Mouse (Mus musculus) MEL (cell line): ENCODE data around the gene Cyth4. TPM values are rescaled to one million over a fixed set of nuclear protein-coding genes. Genes with fewer than 3 reads are reported as not detected.

ENCODE experiments used
- DNase-seq: peaks from one replicate; pipeline ENCODE4 v3.0.0; 2011; ENCODE audit warnings: low read depth, low spot score
- H3K27ac ChIP-seq: 2 replicates; pipeline ENCODE4 v1.5.1; 2012; ENCODE audit warnings: low read depth, mild to moderate bottlenecking, control low read depth, low read length, moderate library complexity; ENCODE audit not compliant: control insufficient read depth
- H3K27me3 ChIP-seq, 2 experiments: fragments of 150-350 bp in 1 of 2; sonication (generic) in 1 of 2; 2 replicates each; pipeline ENCODE4 v1.6.1; 2012; ENCODE audit warnings: low read length in 2 of 2, mild to moderate bottlenecking in 2 of 2, improper control_type of control experiment in 1 of 2, moderate library complexity in 1 of 2; ENCODE audit not compliant: insufficient read depth in 2 of 2, control insufficient read depth in 1 of 2
- H3K36me3 ChIP-seq, 2 experiments: 2 replicates each; pipeline ENCODE4 v1.6.1; 2012 to 2014; ENCODE audit warnings: low read length in 2 of 2, improper control_type of control experiment in 1 of 2, inconsistent platforms in 1 of 2, mild to moderate bottlenecking in 1 of 2; ENCODE audit not compliant: insufficient read depth in 2 of 2, control insufficient read depth in 1 of 2
- H3K4me1 ChIP-seq, 2 experiments: fragments of 150-350 bp in 1 of 2; sonication (generic) in 1 of 2; 2 replicates each; pipeline ENCODE4 v1.6.1; 2012; ENCODE audit warnings: low read length in 2 of 2, improper control_type of control experiment in 1 of 2, mild to moderate bottlenecking in 1 of 2; ENCODE audit not compliant: insufficient read depth in 2 of 2, control insufficient read depth in 1 of 2
- H3K4me3 ChIP-seq, 2 experiments: fragments of 150-350 bp in 1 of 2; sonication (generic) in 1 of 2; 2 replicates each; pipeline ENCODE4 v1.5.1; 2012; ENCODE audit warnings: low read depth in 2 of 2, low read length in 2 of 2, mild to moderate bottlenecking in 2 of 2, moderate library complexity in 2 of 2, control low read depth in 1 of 2, improper control_type of control experiment in 1 of 2; ENCODE audit not compliant: control insufficient read depth in 1 of 2, insufficient read depth in 1 of 2
- H3K79me2 ChIP-seq: 2 replicates; pipeline ENCODE4 v1.6.1; 2012; ENCODE audit warnings: mild to moderate bottlenecking, low read length, moderate library complexity; ENCODE audit not compliant: control insufficient read depth, poor library complexity, insufficient read depth
- H3K9ac ChIP-seq: 2 replicates; pipeline ENCODE4 v1.6.1; 2012; ENCODE audit warnings: low read depth, mild to moderate bottlenecking, control low read depth, low read length, moderate library complexity; ENCODE audit not compliant: control insufficient read depth, poor library complexity, severe bottlenecking
- H3K9me3 ChIP-seq: fragments of 150-350 bp; sonication (generic); replicated peaks from 2 replicates; pipeline ENCODE4 v1.6.1; 2012; ENCODE audit warnings: mild to moderate bottlenecking, low read length, improper control_type of control experiment, moderate library complexity; ENCODE audit not compliant: insufficient read depth
- BHLHE40 ChIP-seq: IDR thresholded peaks from 2 replicates; pipeline ENCODE4 v1.6.1; 2012; ENCODE audit warnings: low read depth, mild to moderate bottlenecking, inconsistent platforms, low read length, improper control_type of control experiment, borderline replicate concordance
- CHD2 ChIP-seq: IDR thresholded peaks from 2 replicates; pipeline ENCODE4 v1.6.1; 2011; ENCODE audit warnings: low read length, improper control_type of control experiment
- CTCF ChIP-seq, 3 experiments: IDR thresholded peaks in 2 of 3; conservative IDR thresholded peaks in 1 of 3; 2 replicates each; pipeline ENCODE4 v1.5.1; 2011 to 2012; ENCODE audit warnings: low read length in 3 of 3, low read depth in 2 of 3, mild to moderate bottlenecking in 2 of 3, improper control_type of control experiment in 1 of 3, inconsistent platforms in 1 of 3, mixed read lengths in 1 of 3, moderate library complexity in 1 of 3; ENCODE audit not compliant: control insufficient read depth in 1 of 3, insufficient read depth in 1 of 3, poor library complexity in 1 of 3, severe bottlenecking in 1 of 3
- ETS1 ChIP-seq: IDR thresholded peaks from 2 replicates; pipeline ENCODE4 v1.6.1; 2012; ENCODE audit warnings: low read depth, mild to moderate bottlenecking, inconsistent platforms, low read length, improper control_type of control experiment, moderate library complexity
- GABPA ChIP-seq: IDR thresholded peaks from 2 replicates; pipeline ENCODE4 v1.6.1; 2012; ENCODE audit warnings: low read depth, mild to moderate bottlenecking, inconsistent platforms, low read length, improper control_type of control experiment, moderate library complexity
- HCFC1 ChIP-seq: IDR thresholded peaks from 2 replicates; pipeline ENCODE4 v1.6.1; 2012; ENCODE audit warnings: low read depth, mild to moderate bottlenecking, inconsistent platforms, low read length, improper control_type of control experiment, moderate library complexity
- MAX ChIP-seq: IDR thresholded peaks from 2 replicates; pipeline ENCODE4 v1.6.1; 2011; ENCODE audit warnings: low read length, improper control_type of control experiment
- MAZ ChIP-seq: IDR thresholded peaks from 2 replicates; pipeline ENCODE4 v1.6.1; 2012; ENCODE audit warnings: low read depth, mild to moderate bottlenecking, inconsistent platforms, low read length, improper control_type of control experiment
- MEF2A ChIP-seq: IDR thresholded peaks from 2 replicates; pipeline ENCODE4 v1.6.1; 2014; ENCODE audit warnings: low read depth, mild to moderate bottlenecking, inconsistent platforms, low read length, improper control_type of control experiment; ENCODE audit not compliant: poor library complexity, insufficient replicate concordance, severe bottlenecking; ENCODE audit errors: extremely low read depth
- MXI1 ChIP-seq: IDR thresholded peaks from 2 replicates; pipeline ENCODE4 v1.6.1; 2011; ENCODE audit warnings: mild to moderate bottlenecking, low read depth, low read length, improper control_type of control experiment
- MYC ChIP-seq: IDR thresholded peaks from 2 replicates; pipeline ENCODE4 v1.6.1; 2011; ENCODE audit warnings: low read depth, mild to moderate bottlenecking, low read length, improper control_type of control experiment, moderate library complexity
- POLR2A ChIP-seq, 2 experiments: IDR thresholded peaks; 2 replicates each; pipeline ENCODE4 v1.6.1; 2011 to 2012; ENCODE audit warnings: low read length in 2 of 2, mild to moderate bottlenecking in 2 of 2, control low read depth in 1 of 2, improper control_type of control experiment in 1 of 2, low read depth in 1 of 2, moderate library complexity in 1 of 2; ENCODE audit not compliant: control insufficient read depth in 1 of 2, insufficient read depth in 1 of 2, poor library complexity in 1 of 2
- POLR2AphosphoS2 ChIP-seq: IDR thresholded peaks from 2 replicates; pipeline ENCODE4 v1.6.1; 2011; ENCODE audit warnings: low read length, improper control_type of control experiment
- RAD21 ChIP-seq: IDR thresholded peaks from 2 replicates; pipeline ENCODE4 v1.6.1; 2011; ENCODE audit warnings: mild to moderate bottlenecking, low read depth, low read length, improper control_type of control experiment
- SMC3 ChIP-seq: IDR thresholded peaks from 2 replicates; pipeline ENCODE4 v1.6.1; 2011; ENCODE audit warnings: low read depth, low read length, improper control_type of control experiment
- TBP ChIP-seq: IDR thresholded peaks from 2 replicates; pipeline ENCODE4 v1.8.0; 2011; ENCODE audit warnings: low read depth, low read length, improper control_type of control experiment
- TCF12 ChIP-seq: IDR thresholded peaks from 2 replicates; pipeline ENCODE4 v1.6.1; 2014; ENCODE audit warnings: low read depth, mild to moderate bottlenecking, inconsistent platforms, low read length, improper control_type of control experiment, moderate library complexity
- USF2 ChIP-seq, 2 experiments: IDR thresholded peaks; 2 replicates each; pipeline ENCODE4 v1.6.1; 2011 to 2012; ENCODE audit warnings: improper control_type of control experiment in 2 of 2, low read length in 2 of 2, borderline replicate concordance in 1 of 2, inconsistent platforms in 1 of 2, low read depth in 1 of 2, mild to moderate bottlenecking in 1 of 2; ENCODE audit not compliant: insufficient read depth in 1 of 2
- ZC3H11A ChIP-seq: IDR thresholded peaks from 2 replicates; pipeline ENCODE4 v1.6.1; 2012; ENCODE audit warnings: low read depth, mild to moderate bottlenecking, inconsistent platforms, low read length, improper control_type of control experiment
- ZNF384 ChIP-seq: IDR thresholded peaks from 2 replicates; pipeline ENCODE4 v1.6.1; 2012; ENCODE audit warnings: low read depth, mild to moderate bottlenecking, inconsistent platforms, low read length, improper control_type of control experiment
- polyA plus RNA-seq, 2 experiments: library from polyadenylated mRNA; stranded (reverse) in 1 of 2; unstranded in 1 of 2; fragments of >175 nt in 1 of 2; fragments of >200 nt in 1 of 2; gene quantifications; 2 replicates each; pipeline versions ENCODE4 v1.2.1 to v1.2.4; 2012; ENCODE audit warnings: low replicate concordance in 2 of 2, low read depth in 1 of 2; ENCODE audit not compliant: insufficient read length in 2 of 2, insufficient read depth in 1 of 2, missing spikeins in 1 of 2
- total RNA-seq: library from RNA; depleted of rRNA; stranded (reverse); fragments of 300-350 nt; gene quantifications from 2 replicates; pipeline ENCODE4 v1.2.3, GENCODE M21; 2012

Gene Cyth4
- total and polyA plus RNA-seq, 3 experiments, result 8.7 to 23.5 TPM; not detected in 1

DNA sequence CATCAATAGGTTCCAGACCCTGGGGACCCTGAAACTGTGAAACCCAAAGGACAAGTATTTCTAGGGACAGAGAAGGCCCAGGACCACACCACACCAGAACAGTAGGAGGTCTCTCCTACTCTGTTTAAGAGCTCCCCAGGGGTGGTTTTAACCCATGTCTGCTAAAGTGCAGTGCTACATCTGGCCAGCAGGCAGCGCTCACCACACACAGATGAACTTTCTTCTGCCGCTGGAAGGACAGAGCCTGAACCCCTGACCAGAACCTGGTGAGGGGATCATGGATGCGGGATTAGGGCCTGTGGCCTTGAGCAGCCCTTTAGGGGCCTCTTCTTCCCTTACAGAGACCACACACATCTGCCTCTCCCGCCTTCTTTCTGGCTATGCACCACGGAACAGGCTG lies 26.6 kb downstream of the Cyth4 start:
- Histone ChIP-seq H3K27ac (no peak overlapping the region), H3K4me1 (no peaks in the 10 kb centered on the region), H3K79me2 (no peaks in the 10 kb centered on the region), H3K9ac (no peak overlapping the region), H3K36me3 (no peaks in the 10 kb centered on the region), H3K27me3 (no peaks in the 10 kb centered on the region; a peak in 1 of 4 replicates), H3K4me3 (no peak overlapping the region), H3K9me3 (no peaks in the 10 kb centered on the region)
- peak; percentile 59 for DNase-seq
- TF ChIP-seq SMC3 (peak; percentile 90), RAD21 (peak; percentile 93), TCF12 (no peak), ZC3H11A (peak; percentile 70), CTCF (IDR thresholded peaks at IDR 0.05 in 2 of 3, conservative IDR thresholded peaks at IDR 0.05 in 1 of 3; ENCODE audit: control insufficient read depth in 1 of 3, insufficient read depth in 1 of 3, low read depth in 2 of 3, low read length in 3 of 3, poor library complexity in 1 of 3, severe bottlenecking in 1 of 3) (peak; percentile 93 to 95 (median 93)), GABPA (no peak), MYC (no peak)

DNA sequence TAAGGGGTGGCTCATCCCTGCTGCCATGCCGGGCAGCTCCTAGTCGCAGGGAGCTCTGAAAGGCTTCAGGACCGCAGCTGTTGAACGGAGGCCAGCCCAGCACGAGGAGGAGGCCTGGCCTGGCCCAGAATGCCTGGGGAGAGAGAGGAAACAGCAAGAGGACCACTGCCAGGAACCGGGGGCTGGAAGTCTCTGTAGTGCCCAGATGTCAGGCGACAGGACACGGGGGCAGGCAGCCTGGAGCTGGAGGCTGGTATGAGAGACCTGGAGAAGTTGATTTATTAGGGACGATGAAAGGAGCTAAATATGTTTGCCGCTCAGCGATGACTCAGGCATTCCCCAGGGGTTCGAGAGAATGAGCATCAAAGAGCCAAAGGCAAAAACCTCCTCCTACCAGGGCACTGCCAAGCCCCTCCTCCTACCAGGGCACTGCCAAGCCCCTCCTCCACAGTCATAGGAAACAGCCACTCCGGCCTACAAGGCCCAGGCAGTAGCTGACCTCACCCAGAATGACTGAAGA lies 27.6 kb downstream of the Cyth4 start:
- no peaks in the 10 kb centered on the region for H3K36me3 ChIP-seq
- no peaks in the 10 kb centered on the region for H3K4me1 ChIP-seq
- no peak overlapping the region for H3K27ac ChIP-seq
- TF ChIP-seq ETS1 (no peak), HCFC1 (no peak), BHLHE40 (no peak), MEF2A (no peak), POLR2A (IDR thresholded peaks at IDR 0.05; ENCODE audit: control insufficient read depth in 1 of 2, insufficient read depth in 1 of 2, low read depth in 1 of 2, low read length in 2 of 2, poor library complexity in 1 of 2) (no peak), MAZ (no peak), MYC (no peak), CHD2 (no peak), USF2 (IDR thresholded peaks at IDR 0.05; ENCODE audit: borderline replicate concordance in 1 of 2, insufficient read depth in 1 of 2, low read depth in 1 of 2, low read length in 2 of 2) (no peak), MXI1 (no peak), ZNF384 (no peak), TBP (no peak), ZC3H11A (no peak), POLR2AphosphoS2 (no peak), MAX (no peak), RAD21 (no peak)
- no peak overlapping the region for H3K9ac ChIP-seq
- no peaks in the 10 kb centered on the region for H3K9me3 ChIP-seq
- no peaks in the 10 kb centered on the region for H3K79me2 ChIP-seq
- DNase-seq, result no peak
- no peak overlapping the region for H3K4me3 ChIP-seq
- H3K27me3 ChIP-seq, result no peaks in the 10 kb centered on the region; a peak in 1 of 4 replicates
